Mouse (Mus musculus): Measurements from ENCODE around the gene Flt1.

The Flt1 gene

DNA sequence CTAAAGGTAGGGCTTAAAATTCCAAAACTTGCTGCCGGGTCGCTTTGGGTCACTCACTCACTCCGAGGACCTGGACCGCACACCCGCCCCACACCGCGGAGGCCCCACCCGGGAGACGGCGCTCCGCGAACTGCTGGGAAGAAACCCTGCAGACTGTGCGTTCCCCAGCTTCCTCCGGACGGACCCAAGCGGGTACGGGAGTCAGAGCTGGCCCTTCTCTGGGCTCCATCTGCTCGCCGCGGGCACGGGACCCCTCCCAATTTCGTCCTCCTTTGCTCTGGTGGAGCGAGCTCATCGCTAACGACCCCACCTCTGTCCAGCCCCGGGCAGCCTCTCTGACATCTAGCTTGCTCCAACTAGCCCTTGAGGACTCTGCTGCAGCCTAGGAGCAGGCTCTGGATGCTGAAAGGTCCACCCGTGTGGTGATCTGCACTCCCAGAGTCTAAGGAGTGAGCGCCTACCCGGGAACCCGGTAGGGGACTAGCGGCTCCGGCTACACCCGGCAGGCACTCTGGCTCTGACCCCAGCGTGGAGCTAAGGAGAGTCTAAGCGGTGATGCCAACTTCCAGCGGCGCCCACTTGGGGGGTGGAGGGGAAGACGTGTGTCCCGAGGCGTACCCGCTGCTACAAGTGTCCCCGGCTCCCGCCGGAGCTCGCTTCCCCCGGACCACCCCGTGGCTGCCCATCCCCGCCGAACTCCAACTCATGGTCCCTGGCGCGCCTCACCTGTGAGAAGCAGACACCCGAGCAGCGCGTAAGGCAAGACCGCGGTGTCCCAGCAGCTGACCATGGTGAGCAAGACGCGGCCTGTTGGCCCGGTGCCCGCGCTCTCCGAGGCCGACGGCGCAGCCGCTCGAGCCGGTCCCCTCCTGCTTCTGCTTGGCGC, 623 bp downstream of the Flt1 start:
- in situ Hi-C loops (cut with MboI; ENCODE audit: low sequenced_read_pairs): no loop called here

DNA sequence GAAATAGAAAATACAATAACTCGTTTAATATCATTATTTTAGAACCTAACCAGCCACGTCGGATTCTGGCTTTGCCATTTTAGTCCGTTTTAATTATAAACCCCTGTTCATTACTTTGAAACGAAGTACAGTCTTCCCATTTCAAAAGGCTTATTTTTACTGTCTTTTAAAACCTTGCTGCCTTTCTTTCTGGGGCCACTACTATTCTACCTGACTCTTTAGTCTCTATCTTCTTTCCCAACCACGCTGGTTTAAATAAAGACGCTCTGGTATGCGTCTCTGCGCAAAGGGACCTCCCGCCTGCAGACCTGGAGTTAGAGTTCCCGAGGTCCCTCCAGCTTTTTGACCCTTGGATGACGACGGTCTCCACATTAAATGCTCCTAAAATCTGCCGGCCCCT, 1.4 kb downstream of the Flt1 start:
- in situ Hi-C loops (cut with MboI; ENCODE audit: low sequenced_read_pairs): no loop called here

DNA sequence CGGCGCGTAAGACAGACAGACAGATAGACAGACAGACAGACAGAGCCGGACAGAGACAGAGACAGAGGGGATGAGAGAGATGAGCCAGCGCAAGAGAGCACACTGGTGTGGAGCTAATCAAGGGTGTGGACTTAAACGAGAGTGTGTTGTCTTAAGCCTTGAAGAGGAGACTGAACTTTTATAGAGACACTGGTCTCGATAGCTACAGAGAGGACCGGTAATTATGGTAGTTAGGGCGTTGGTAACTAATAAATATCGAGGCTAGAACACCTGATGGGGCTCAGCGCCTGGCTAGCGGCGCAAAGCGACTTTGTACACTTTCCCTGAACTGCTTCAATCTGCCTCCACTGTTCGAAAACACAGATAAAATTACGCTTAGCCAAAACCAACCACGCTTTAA, 2.0 kb downstream of the Flt1 start:
- in situ Hi-C loops (cut with MboI; ENCODE audit: low sequenced_read_pairs): no loop called here

DNA sequence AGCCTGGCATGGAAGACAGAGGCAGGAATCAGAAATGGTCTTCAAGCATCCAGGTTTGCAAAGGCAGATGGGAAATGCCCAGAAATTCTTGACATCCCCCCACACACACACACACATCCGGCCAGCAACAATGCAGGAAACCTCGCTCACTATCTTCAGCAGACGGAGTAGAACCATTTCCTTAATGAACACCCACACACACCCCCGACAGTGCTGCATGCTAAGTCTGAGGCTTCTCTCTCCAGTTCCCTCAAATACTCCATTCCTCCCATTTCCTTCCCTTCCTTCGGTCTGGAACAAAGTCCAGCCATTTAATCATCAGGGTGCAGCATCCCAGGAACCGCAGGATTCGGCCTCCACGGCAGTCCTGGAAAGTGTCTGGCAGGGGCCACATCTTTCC, 4.4 kb downstream of the Flt1 start:
- in situ Hi-C loops (cut with MboI; ENCODE audit: low sequenced_read_pairs): no loop called here

DNA sequence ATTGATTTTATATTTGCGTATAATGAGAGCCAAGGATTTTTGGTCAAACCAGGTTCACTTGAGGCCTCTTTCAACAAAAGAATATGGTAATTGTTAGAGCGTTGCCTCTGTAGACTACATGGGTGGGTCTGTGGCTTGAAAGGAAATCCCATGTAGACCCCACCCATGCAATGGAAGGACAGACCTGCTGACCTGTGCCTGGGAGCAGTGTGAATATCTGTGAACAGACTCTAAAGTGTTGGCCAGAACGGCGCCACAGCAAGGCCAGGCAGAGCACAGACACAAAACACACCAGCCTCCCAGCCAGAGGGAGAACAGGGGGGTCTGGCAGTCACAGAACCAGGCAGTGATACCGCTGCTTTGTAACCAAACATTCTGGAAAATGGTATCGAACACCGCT, 7.5 kb downstream of the Flt1 start:
- in situ Hi-C loops (cut with MboI; ENCODE audit: low sequenced_read_pairs): no loop called here

DNA sequence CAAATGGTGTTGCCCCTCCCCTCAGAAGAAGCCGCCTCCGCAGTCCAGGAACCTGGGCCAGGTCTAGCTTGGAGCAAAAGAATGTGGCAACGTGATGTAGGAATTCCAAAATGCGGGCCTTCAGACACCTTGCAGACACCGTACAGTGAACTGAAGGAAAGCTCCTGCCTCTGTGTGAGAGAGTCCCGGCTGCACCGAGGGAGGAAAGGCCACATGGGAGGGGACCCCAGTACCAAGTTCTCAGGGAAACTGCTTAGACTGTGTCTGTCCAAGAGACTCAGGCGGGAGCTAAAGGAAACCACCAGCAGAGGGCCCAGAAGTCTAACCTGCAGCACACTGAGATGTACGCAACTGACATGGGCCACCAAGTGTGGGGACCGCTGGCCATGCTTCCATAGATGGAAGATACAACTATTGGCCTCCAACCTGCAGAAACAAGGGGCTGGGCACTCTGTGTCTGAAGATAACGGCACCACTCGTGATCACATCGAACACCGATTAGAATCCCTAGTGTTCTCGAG, 9.1 kb downstream of the Flt1 start:
- in situ Hi-C loops (cut with MboI; ENCODE audit: low sequenced_read_pairs): no loop called here

DNA sequence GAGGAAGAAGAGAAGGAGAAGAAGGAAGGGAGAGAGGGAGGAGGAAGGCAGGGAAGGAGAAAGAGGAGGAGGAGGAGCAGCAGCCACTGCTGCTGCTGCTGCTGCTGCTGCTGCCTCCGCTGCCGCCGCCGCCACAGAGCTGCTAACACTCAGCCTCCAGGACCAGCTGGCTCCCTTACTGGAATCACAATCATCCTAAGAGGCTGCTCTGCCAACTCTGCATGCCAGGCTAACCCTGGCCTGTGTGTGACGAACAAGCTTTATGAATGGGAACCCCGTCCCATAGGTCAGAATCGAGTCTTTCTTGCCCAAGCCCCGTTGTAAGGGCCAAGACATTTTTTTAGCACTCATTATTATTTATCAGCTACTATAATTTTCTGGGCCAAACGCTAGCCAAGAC, 9.5 kb downstream of the Flt1 start:
- in situ Hi-C loops (cut with MboI; ENCODE audit: low sequenced_read_pairs): no loop called here

DNA sequence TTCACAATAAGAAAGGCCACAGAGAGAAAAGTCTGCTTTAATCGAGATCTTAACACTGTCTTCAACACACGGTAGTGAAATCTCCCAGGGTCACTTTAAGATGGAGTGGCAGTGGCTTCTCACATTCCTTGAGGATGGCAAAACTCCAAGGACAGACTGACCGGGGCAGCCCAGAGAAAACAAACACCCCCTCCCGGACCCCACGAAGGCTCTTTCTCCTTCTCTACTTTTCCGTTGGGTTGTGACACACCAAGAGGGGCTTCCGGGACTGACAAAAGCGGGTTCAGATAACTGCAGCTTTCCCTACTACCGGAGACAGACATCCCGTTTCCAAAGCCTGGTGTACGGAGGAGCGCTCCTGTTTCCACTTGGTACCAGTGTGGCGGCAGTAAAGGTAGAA, 10.4 kb downstream of the Flt1 start:
- in situ Hi-C loops (cut with MboI; ENCODE audit: low sequenced_read_pairs): no loop called here

DNA sequence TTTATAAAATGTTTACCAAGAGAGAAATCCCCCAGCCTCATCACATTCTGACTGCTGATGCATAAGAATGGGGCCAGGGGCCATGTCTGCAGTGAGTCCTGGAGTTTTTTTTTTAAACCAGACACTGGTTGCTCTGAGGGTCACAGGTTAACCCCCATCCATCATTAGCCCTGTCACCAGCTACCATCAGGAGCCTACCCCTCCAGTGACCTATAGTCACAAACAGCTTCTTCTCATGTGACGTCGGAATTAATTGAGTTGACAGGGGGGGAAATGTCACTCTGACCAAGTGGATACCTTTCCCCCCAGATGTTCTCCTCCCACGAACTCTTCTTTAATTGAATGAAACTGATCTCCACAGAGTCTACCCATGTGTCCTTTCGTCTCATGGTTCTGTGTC, 17.3 kb downstream of the Flt1 start:
- in situ Hi-C loops (cut with MboI; ENCODE audit: low sequenced_read_pairs): no loop called here

DNA sequence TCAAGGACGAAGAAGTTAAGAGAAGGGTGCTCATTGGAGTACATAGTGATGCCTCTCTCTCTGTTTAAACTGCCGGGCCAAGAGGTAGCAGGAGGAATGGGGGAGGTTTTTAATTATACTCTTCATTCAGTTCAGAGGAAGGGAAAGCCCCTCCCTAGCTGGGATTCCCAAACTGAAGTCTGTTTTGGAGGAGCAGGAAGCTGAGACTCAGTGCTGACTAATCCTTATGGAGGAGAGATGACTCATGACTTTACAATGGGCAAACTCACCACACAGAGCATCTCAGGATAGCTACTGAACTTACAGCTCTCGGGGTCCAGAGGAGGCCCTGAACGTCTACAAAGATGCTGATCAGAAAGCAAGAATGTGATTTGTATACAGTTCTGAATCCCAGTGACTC, 18.3 kb downstream of the Flt1 start:
- in situ Hi-C loops (cut with MboI; ENCODE audit: low sequenced_read_pairs): no loop called here

DNA sequence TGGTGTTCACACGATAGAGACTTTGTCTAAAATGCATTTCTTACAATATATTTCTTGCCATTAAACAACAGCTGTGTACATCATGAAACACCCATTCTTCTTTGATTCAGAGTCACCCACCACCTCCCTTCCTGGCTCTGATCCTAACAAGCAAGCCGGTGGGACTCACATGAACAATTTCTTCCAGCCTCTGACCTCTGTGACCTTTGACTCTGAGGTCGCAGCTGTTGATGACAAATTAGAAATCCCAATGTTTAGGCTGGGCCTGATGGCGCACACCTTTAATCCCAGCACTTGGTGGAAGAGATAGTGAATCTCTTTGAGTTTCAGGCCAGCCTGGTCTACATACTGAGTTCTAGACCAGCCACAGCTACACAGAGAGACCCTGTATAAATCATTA, 20.9 kb downstream of the Flt1 start:
- in situ Hi-C loops (cut with MboI; ENCODE audit: low sequenced_read_pairs): no loop called here

DNA sequence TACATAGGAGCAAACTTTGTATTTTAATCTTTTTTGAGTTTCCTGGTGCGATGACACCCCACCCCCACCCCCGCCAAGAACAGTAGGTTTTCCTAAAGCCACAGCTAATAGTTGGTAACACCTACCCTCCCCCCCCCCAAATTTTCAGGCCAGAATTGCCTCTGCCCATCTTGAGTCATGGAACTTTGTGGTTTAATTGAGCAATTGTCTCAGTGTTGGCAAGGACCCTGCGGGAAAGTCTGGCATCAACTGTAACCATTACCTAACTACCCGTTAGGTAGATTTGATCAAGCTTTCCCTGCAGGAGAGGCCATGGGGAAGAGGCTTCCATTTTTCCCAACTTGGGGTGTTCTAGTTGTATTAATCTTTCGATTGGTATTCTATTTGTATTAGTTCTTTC, 23.4 kb downstream of the Flt1 start:
- in situ Hi-C loops (cut with MboI; ENCODE audit: low sequenced_read_pairs): no loop called here

DNA sequence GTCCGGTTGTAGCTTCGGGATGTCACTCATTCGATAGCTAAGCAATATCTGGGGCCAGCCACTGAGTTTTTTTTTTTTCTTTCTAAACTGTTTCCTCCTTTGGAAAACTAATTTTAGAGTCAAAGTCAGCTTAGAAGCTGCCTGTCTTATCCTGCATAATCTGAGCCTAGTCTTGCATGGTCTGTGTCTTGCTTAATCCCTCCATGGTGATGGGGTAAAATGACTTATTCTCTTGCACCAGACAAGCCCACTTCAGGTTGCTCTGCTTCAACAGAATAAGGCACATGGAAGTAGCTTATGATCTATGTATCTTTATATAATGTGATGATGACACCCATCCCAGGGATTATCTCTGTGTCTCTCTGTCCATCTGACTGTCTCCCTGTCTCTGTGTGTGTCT, 24.8 kb downstream of the Flt1 start:
- in situ Hi-C loops (cut with MboI; ENCODE audit: low sequenced_read_pairs): no loop called here

DNA sequence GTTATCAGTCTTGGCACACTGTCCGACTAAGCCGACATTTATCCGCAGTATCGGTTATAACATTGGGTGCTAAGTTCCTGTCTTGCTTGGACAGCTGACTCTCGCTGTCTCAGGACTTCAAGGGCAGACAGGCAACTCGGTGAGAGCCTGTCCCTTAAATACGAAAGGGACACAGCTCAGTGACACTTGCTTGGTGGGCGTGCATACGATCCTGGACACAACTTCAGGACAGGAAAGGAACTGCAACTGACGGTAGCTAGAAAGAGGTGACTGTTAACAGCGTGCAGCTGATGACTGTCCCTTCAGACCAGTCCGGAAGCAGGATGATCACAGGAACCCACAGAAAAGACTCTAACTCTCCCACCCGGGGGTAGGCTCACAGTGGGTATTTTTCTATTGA, 27.8 kb downstream of the Flt1 start:
- in situ Hi-C loops (cut with MboI; ENCODE audit: low sequenced_read_pairs): no loop called here

DNA sequence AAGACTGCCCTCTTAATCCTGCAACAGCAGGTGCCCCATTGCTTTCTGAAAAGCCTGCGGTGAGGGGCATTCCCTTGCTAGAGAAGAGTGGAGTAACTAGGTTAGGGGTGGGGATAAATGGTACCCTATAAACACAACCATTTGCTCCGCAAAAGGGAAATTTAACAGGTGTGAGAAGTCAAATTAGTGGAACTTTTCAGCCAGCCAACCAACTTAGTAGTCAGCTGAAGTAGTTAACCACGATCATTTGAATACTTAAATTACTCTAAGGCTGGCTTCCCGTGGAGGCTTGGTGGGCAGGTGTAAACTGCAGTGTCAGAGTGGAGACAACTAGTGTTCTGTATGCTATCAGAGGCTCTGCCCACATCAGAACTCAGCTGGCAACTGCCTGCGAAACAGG, 28.6 kb downstream of the Flt1 start:
- in situ Hi-C loops (cut with MboI; ENCODE audit: low sequenced_read_pairs): no loop called here

DNA sequence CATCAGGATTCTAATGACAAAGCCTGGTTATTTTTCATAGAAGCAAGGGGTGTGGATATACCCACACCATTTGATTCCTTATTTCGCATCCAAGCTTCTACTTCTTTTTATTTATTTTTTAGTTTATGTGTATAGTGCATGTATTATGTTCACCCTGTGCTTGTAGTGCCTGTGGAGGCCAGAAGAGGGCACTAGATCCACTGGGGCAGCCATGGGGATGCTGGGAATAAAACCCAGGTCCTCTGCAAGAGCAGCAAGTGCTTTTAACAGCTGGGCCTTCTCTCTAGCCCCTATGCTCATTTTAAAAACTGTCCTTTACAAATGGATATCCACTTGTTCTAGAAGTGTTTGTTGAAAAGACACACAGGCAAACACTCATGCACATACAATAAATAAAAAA, 33.2 kb downstream of the Flt1 start:
- in situ Hi-C loops (cut with MboI; ENCODE audit: low sequenced_read_pairs): no loop called here

DNA sequence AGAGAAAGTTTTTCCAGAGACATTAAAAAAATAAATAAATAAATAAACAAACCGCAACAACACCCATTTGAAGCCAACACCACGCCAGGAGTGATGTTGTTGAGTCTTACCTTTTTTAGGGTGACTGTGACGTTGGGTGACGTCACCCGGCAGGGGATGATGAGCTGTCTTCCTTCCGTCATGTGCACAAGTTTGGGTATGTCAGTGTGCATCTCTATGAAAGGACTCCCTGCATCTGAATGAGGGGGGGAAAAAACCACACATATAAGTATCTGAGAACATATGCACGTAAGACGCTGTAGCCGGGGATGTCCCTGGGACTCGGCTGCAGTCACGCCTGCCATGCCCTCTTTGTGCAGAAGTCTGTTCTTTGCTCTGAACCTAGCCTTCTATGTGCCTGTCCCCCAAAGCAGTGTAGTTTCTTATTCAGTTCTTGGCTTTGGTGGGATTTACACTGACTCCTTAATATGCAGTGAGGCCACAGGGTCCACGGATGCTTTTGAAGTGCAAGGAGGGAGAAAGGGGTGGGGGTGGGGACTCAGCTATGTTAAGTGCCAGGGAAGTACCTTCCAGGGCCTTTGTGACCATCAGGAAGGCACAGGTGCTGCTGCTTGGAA, 42.0 kb downstream of the Flt1 start:
- in situ Hi-C loops (cut with MboI; ENCODE audit: low sequenced_read_pairs): no loop called here

DNA sequence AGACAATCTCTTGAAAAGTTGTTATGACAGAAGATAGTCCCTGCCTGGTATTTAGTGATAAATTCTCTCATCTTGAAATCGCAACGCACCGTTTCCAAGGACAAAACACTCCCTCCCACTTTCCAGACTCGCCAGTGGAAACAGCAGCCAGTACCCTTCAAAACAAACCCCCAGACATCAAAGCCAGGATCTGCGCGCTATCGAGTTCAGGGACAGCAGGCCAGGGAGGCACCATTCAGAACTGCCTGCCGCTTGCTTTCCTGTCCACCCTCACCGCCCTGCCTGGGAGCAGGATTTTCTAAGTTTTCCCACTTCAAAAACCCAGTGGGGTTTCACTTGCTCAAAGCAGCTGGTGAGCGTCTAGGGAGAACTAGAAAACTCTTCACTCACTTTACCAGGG, 44.6 kb downstream of the Flt1 start:
- in situ Hi-C loops (cut with MboI; ENCODE audit: low sequenced_read_pairs): no loop called here

DNA sequence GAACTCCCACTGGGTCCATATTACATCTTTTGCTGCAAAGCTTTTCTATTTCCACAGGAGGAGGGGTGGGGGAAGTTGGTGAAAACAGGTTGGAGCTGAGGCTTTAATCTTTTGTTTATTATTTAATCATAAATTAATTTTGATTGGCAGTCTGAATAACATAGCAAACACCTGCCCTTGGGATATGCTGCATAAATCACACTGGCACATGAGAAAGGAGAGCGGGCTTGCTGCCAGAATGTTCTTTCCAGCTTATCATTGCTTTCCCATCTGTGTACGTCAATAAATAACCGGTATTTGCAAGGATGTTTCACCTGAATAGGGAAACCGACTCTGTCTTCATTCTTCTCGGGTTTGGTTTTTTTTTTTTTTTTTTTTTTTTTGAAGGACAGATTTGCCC, 45.1 kb downstream of the Flt1 start:
- in situ Hi-C loops (cut with MboI; ENCODE audit: low sequenced_read_pairs): no loop called here

DNA sequence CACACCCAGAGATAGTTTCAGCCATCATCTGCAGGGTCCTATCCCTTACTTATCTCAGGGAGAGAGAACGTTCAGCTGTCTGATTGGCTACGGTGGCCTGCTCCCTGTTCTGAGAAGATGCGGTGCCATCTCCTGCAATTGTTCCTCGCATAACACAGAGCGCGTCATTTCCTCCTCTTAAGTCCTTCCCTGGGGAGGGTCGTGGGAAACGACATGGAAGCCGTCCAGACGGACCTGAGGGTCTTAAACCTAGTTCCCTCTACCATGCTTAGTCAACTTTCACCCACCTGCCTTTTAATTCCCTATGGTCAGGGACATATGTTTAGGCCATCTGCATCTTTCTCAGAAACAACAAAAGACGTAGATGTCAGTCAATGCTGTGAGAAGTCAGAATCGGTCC, 46.5 kb downstream of the Flt1 start:
- in situ Hi-C loops (cut with MboI; ENCODE audit: low sequenced_read_pairs): no loop called here

DNA sequence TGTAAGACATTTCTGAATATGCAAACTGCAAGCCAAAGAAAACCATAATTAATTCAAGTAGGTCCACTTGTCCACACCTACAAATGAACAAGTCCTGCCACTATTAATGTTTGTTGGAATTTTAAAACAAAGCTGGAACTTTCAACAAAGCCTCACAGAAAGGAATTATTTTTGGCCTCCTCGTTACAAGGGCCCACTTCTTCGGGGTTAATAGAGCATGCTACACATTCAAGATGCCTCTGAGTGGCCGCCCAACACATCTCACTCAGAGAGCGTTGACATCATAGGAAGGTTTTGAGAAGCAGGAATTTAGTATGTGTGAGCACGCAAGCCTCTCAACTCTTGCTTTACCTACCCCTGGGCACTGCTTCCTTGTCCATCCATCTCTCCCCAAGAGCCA, 50.0 kb downstream of the Flt1 start:
- in situ Hi-C loops (cut with MboI; ENCODE audit: low sequenced_read_pairs): no loop called here

DNA sequence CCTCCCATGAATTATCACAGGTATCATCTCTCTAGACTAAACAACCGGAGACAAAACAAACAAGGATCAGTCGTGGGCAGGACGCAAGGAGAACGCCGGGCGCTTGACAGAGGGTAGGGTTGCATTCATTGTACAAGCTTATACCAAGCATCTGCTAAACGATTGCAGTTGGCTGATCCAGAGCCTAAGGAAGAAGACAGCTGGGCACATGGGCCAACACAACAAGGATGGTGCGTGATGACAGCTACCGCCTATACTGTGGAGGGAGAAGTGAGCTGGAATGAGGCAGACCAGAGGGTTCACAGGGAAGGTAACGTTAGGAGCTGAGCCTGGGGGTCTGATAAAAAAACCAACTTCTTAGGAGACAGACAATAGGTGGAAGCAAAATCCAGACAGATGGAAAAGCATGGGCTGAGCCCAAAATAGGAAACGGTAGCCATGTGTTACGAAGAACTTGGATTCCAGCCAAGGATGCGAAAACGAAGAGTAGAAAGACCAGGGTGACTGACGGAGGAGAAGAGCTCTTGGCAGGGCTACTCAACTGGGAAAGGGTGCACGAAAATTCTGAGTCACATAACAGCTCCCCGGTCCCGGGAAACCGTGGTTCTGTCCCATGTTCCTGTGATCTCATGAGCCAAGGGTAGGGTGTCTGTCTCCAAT, 53.9 kb downstream of the Flt1 start:
- in situ Hi-C loops (cut with MboI; ENCODE audit: low sequenced_read_pairs): no loop called here
